Mouse (Mus musculus) forebrain, embryonic 13.5 days (tissue): ENCODE measurements around the gene Smox. TPM values are rescaled to one million over a fixed set of nuclear protein-coding genes. Genes with fewer than 3 reads are reported as not detected.

Source experiments
- ATAC-seq: fragments of 200-750 bp; cut with Nextera tagmentation; 2 replicates; pipeline ENCODE4 v1.8.0; 2017
- H3K27ac ChIP-seq: fragments of 300-500 bp; sonication (generic); 2 replicates; pipeline ENCODE4 v1.5.1; 2015; ENCODE audit warnings: inconsistent platforms, mild to moderate bottlenecking, moderate library complexity
- H3K27me3 ChIP-seq: fragments of 300-500 bp; sonication (generic); 2 replicates; pipeline ENCODE4 v1.6.1; 2015; ENCODE audit warnings: mild to moderate bottlenecking, inconsistent platforms
- H3K36me3 ChIP-seq: fragments of 300-500 bp; sonication (generic); 2 replicates; pipeline ENCODE4 v1.6.1; 2015; ENCODE audit warnings: mild to moderate bottlenecking, inconsistent platforms; ENCODE audit not compliant: poor library complexity, severe bottlenecking
- H3K4me1 ChIP-seq: fragments of 300-500 bp; sonication (generic); 2 replicates; pipeline ENCODE4 v1.6.1; 2015; ENCODE audit warnings: inconsistent platforms
- H3K4me2 ChIP-seq: fragments of 300-500 bp; sonication (generic); 2 replicates; pipeline ENCODE4 v1.6.1; 2015; ENCODE audit warnings: inconsistent platforms, mild to moderate bottlenecking, moderate library complexity
- H3K4me3 ChIP-seq: fragments of 300-500 bp; sonication (generic); 2 replicates; pipeline ENCODE4 v1.5.1; 2015; ENCODE audit warnings: mild to moderate bottlenecking, inconsistent platforms
- H3K9ac ChIP-seq: fragments of 300-500 bp; sonication (generic); 2 replicates; pipeline ENCODE4 v1.6.1; 2015; ENCODE audit warnings: mild to moderate bottlenecking, inconsistent platforms
- H3K9me3 ChIP-seq: fragments of 300-500 bp; sonication (generic); replicated peaks from 2 replicates; pipeline ENCODE4 v1.6.1; 2016; ENCODE audit warnings: inconsistent platforms
- WGBS: fragments of 180-500 bp; shearing (Covaris S2); methylation state at CpG from one replicate; pipeline ENCODE4 v1.1.7; 2015; 5-methylcytosine and 5-hydroxymethylcytosine counted together
- polyA plus RNA-seq: library from polyadenylated mRNA; unstranded; fragments of >200 nt; fragmentation: Nextera tagmentation; extraction: Ambion mirVana; gene quantifications from 2 replicates; pipeline ENCODE4 v1.2.1, GENCODE M21; 2015

Gene Smox
- polyA plus RNA-seq, 1 experiment from 2014 or later, result 52.5 TPM

DNA sequence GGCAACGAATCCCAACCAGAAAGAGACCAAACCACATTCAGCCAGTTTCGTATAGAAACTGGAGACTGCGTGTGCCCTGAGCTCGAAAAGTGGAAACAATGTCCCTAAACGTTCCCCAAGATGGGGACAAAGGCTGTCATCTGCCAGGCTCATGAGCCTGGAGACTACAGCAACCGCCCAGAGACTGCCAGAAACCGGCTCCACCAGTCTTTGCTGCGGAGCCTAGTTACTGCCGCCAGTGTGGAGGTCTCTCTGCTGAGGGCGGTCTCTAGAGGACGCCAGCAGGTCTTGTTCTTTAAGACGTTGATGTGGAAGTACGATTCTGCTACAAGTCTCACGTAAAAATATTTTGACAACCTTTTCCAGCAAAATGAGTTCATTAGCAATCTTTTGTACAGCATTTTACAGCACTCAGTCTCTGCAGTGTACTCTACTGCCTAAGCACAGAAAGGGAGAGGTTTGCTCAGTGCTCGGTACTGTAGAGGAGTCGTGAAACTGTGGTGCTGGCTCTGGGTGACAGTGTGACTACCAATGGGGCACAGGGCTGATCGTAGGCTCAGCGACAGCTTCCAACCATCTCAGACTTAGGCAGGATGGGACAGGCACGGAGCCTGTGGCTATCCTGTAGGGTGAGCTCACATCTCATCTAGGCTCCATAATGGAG lies 55.6 kb downstream of the Smox start:
- Histone ChIP-seq H3K27me3 (peaks cover 58% of the 10 kb centered on the region), H3K4me3 (peak overlapping the region; percentile 45), H3K9me3 (no peaks in the 10 kb centered on the region), H3K4me2 (peak overlapping the region; percentile 76), H3K27ac (no peak overlapping the region), H3K9ac (no peak overlapping the region), H3K36me3 (no peaks in the 10 kb centered on the region), H3K4me1 (peaks cover 15% of the 10 kb centered on the region)
- ATAC-seq, result peak; percentile 36; the same call in 1 of the 2 replicates
- 13% methylated on average over 19 of the region's 19 CpGs for WGBS

DNA sequence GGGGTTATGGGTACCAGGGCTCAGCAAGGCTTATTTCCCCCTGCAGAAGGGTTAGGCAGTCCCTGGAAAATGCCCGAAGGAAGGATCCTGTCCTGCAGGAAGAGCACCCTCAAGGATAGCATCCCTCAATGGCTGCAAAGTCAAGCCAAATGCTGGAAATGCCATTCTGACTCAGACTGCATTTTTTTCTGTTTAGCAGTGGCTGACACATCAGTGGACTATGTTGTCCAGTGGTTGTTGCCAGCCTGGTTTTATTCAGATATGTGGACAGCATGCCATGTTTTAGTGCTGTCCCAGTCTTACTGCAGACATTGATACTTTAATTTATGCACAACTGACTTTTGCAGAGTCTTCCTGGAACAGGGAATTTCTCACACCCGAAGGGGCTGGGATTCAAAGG lies 57.0 kb downstream of the Smox start:
- no peak for ATAC-seq
- Histone ChIP-seq H3K9me3 (no peaks in the 10 kb centered on the region), H3K4me2 (no peak overlapping the region), H3K4me3 (no peak overlapping the region), H3K9ac (no peak overlapping the region), H3K27ac (no peak overlapping the region), H3K27me3 (peaks cover 71% of the 10 kb centered on the region), H3K36me3 (no peaks in the 10 kb centered on the region), H3K4me1 (peaks cover 15% of the 10 kb centered on the region)
- WGBS, result 78% methylated on average over 2 of the region's 2 CpGs

- no peak for ATAC-seq
- Histone ChIP-seq H3K9me3 (no peaks in the 10 kb centered on the region), H3K4me1 (peaks cover 15% of the 10 kb centered on the region), H3K9ac (no peak overlapping the region), H3K4me3 (no peak overlapping the region), H3K27ac (no peak overlapping the region), H3K4me2 (no peak overlapping the region), H3K27me3 (peaks cover 69% of the 10 kb centered on the region), H3K36me3 (no peaks in the 10 kb centered on the region)
- WGBS, result 94% methylated on average over 5 of the region's 5 CpGs
These were observed 57.8 kb downstream of the Smox start for GRCm38 (mm10) chr2:131549090-131549489.

GRCm38 (mm10) chr2:131550474-131550873 lies 59.2 kb downstream of the Smox start:
- Histone ChIP-seq H3K27me3 (peaks cover 64% of the 10 kb centered on the region), H3K4me2 (no peak overlapping the region), H3K9me3 (no peaks in the 10 kb centered on the region), H3K4me1 (peaks cover 15% of the 10 kb centered on the region), H3K27ac (no peak overlapping the region), H3K9ac (no peak overlapping the region), H3K36me3 (no peaks in the 10 kb centered on the region), H3K4me3 (no peak overlapping the region)
- 61% methylated on average over 2 of the region's 2 CpGs for WGBS
- ATAC-seq, result no peak

DNA sequence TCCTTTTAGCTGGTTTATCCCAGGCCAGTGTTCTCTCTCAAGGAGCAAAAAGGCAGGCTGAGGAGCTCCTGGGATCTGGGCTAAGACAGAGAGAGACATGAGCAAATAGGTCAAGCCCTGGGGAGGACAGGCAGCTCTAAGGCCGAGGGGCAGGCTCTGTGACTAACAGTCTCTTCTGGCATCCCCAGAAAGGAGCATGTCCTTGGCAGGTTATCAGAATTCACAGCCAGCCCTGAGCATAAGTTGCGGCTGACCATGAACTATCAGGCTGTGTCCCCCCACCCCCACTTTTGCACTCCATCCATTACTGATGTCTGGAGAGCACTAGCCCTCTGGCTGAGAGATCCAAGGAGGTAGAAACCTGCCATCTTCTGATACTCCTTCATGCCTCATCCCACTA lies 59.6 kb downstream of the Smox start:
- ATAC-seq, result no peak
- H3K4me1 ChIP-seq, result peaks cover 12% of the 10 kb centered on the region
- H3K36me3 ChIP-seq, result no peaks in the 10 kb centered on the region
- 57% methylated on average over 2 of the region's 2 CpGs for WGBS
- H3K4me2 ChIP-seq, result no peak overlapping the region
- no peak overlapping the region for H3K9ac ChIP-seq
- peaks cover 60% of the 10 kb centered on the region for H3K27me3 ChIP-seq
- no peak overlapping the region for H3K4me3 ChIP-seq
- no peak overlapping the region for H3K27ac ChIP-seq
- H3K9me3 ChIP-seq, result no peaks in the 10 kb centered on the region

DNA sequence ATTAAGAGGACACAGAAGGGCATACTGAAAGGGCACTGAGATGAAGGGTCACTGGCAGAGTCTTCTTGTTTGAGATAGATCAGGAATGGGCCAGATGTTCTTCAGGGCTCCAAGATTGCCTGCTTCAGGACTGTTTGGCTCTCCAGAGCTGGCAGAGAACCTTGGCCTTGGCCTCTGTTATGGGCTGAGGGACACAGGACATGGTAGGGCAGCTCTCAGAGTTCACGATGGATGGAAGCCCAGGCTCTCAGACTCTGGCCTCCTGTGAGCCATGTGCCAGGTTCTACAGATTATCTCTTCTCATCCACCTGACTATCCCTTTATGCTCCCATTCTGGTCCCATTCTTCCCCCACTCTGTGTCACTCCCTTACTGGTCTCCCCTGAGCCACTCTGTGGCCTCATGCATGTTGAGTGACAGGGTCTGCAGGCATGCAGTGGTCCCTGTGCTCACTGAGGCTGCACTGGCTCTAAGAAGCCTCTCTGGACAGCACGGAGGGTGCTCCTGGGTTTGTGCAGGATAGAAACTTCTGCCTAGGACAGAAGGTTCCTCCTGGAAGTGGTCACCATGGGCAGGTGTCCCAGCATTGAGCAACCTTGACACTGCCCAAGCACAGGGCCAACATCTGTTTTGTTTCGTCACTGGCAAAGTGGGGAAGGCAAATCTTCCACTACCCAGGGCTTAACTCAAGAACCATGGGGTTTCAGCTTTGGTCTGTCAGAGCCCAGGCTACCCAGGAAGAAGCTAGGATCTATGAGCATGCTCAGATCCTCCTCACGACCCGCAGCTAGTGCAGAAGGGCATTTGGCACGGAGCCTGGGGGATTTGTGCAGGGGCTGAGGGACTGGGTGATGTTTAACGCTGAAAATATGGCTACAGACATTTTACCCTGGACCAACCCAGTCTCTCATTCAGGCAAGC lies 60.7 kb downstream of the Smox start:
- Histone ChIP-seq H3K9me3 (no peaks in the 10 kb centered on the region), H3K27ac (no peak overlapping the region), H3K4me1 (0 out of 2 replicates have a peak, but pooled peaks cover 2% of the 10 kb centered on the region), H3K9ac (no peak overlapping the region), H3K27me3 (peaks cover 54% of the 10 kb centered on the region), H3K4me2 (no peak overlapping the region), H3K4me3 (no peak overlapping the region), H3K36me3 (no peaks in the 10 kb centered on the region)
- 67% methylated on average over 7 of the region's 7 CpGs for WGBS
- ATAC-seq, result no peak

DNA sequence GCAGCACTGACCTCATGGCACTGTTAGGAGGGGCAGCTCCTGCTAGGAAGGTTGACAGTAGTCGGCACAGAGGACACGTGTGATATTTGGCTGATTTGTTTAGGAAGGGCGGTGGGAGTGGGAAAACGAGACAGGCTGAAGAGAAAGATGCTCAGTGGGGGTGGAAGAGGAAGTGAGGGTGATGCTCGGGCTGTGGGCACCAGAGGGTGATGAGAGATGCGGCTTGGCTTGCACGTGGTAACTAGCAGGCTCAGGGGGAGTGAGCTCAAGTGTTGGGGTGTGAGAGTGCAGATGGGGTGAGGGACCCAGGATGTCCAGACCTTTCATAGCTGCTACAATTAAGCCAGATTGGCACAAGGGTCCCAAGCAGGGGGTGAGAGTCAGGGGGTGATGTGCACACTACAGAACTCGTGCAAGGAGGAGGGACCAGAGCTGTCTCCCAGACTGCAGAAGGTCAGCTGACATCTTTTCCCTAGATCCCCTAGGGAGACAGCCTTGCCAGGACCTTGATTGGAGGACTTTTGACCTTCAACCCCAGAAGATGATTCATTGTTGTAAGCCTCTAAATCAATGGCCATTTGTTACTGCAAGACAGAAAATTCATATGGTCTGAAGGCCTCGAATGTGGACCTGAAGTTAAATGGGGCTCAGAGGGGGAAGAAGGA lies 61.6 kb downstream of the Smox start:
- no peak overlapping the region for H3K4me2 ChIP-seq
- H3K9ac ChIP-seq, result no peak overlapping the region
- ATAC-seq, result no peak
- H3K27ac ChIP-seq, result no peak overlapping the region
- H3K36me3 ChIP-seq, result no peaks in the 10 kb centered on the region
- peaks cover 50% of the 10 kb centered on the region for H3K27me3 ChIP-seq
- H3K4me3 ChIP-seq, result no peak overlapping the region
- H3K9me3 ChIP-seq, result no peaks in the 10 kb centered on the region
- 36% methylated on average over 9 of the region's 9 CpGs for WGBS
- H3K4me1 ChIP-seq, result no peaks in the 10 kb centered on the region

GRCm38 (mm10) chr2:131557896-131558295 lies 66.6 kb downstream of the Smox start:
- Histone ChIP-seq H3K4me2 (no peak overlapping the region), H3K27ac (no peak overlapping the region), H3K4me3 (no peak overlapping the region), H3K4me1 (peaks cover 19% of the 10 kb centered on the region), H3K9me3 (no peaks in the 10 kb centered on the region), H3K9ac (no peak overlapping the region), H3K27me3 (peaks cover 64% of the 10 kb centered on the region), H3K36me3 (no peaks in the 10 kb centered on the region)
- no peak; the same call in 1 of the 2 replicates for ATAC-seq
- 78% methylated on average over 2 of the region's 2 CpGs for WGBS

DNA sequence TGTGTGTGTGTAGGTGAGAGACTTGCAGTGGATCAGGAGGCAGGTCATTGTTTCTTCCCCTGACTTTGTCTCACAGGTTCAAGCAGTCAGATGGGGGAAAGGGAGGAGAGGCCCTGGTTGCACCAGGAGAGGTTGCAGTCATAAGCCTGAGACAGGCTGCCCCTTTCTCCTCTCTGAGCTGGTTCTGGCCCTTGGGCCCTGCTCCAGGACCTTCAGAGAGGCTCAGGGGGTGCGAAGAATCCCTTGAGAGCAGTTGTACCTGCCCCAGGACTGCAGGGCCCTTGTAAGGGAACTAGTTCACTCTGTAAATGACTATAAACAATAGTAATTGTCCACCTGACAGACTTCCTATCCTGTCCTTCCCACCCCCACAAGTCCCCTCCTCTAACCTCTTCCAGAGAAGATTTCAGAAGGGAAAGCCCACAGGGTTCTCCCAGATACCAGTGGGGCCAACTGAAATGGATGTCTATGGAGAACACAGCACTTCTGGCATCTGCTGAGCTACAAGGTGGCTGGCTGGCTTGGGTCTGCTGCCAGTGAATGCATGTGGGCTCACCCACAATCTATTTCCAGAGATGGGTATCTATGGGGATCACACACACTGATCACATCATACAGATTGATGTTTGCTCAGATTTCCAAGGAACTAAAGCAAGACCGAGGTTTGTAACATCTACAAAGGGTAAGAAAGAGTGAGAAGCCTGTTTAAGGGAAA lies 69.1 kb downstream of the Smox start:
- ATAC-seq, result no peak
- H3K9me3 ChIP-seq, result no peaks in the 10 kb centered on the region
- H3K9ac ChIP-seq, result no peak overlapping the region
- no peak overlapping the region for H3K27ac ChIP-seq
- H3K4me1 ChIP-seq, result peaks cover 21% of the 10 kb centered on the region
- no peaks in the 10 kb centered on the region for H3K36me3 ChIP-seq
- H3K27me3 ChIP-seq, result peaks cover 81% of the 10 kb centered on the region
- no peak overlapping the region for H3K4me2 ChIP-seq
- H3K4me3 ChIP-seq, result no peak overlapping the region
- WGBS, result 50% methylated on average over 2 of the region's 2 CpGs

GRCm38 (mm10) chr2:131561344-131561870 lies 70.1 kb downstream of the Smox start:
- ATAC-seq, result peak; percentile 29; the same call in 1 of the 2 replicates
- Histone ChIP-seq H3K27me3 (peaks cover 89% of the 10 kb centered on the region), H3K4me2 (peak overlapping the region; percentile 80), H3K9ac (no peak overlapping the region), H3K4me1 (peaks cover 21% of the 10 kb centered on the region), H3K27ac (no peak overlapping the region), H3K36me3 (no peaks in the 10 kb centered on the region), H3K9me3 (no peaks in the 10 kb centered on the region), H3K4me3 (peak overlapping the region; percentile 45)
- WGBS, result 4% methylated on average over 33 of the region's 33 CpGs

GRCm38 (mm10) chr2:131561891-131562585 lies 70.7 kb downstream of the Smox start, which contains the start of gene Adra1d:
Adra1d (minus strand) TSS chr2:131562283.
- Histone ChIP-seq H3K4me3 (peak within 1 kb of the TSS; percentile 45), H3K4me2 (peak within 1 kb of the TSS; percentile 80), H3K27me3 (peaks cover 84% of the 10 kb centered on the region), H3K9ac (peak within 1 kb of the TSS; percentile 54), H3K36me3 (no peaks in the 10 kb centered on the region), H3K4me1 (peaks cover 21% of the 10 kb centered on the region), H3K27ac (no peak within 1 kb of the TSS), H3K9me3 (no peaks in the 10 kb centered on the region)
- peak; percentile 66 for ATAC-seq
- under 1% methylated on average over 70 of the region's 82 CpGs for WGBS
